Mouse (Mus musculus) lung, embryonic 15.5 days (tissue): Measurements from ENCODE around the gene Otol1. TPM values are rescaled to one million over a fixed set of nuclear protein-coding genes. Genes with fewer than 3 reads are reported as not detected.

Experiments used
- ATAC-seq: fragments of 200-750 bp; cut with Nextera tagmentation; 2 replicates; pipeline ENCODE4 v1.8.0; 2017; ENCODE audit warnings: moderate number of reproducible peaks, borderline replicate concordance; ENCODE audit not compliant: low FRiP score, low TSS enrichment; ENCODE audit errors: extremely low read depth
- H3K27ac ChIP-seq: fragments of 300-500 bp; sonication (generic); 2 replicates; pipeline ENCODE4 v1.5.1; 2015; ENCODE audit warnings: moderate library complexity, mild to moderate bottlenecking, inconsistent platforms
- H3K27me3 ChIP-seq: fragments of 300-500 bp; sonication (generic); 2 replicates; pipeline ENCODE4 v1.6.1; 2015; ENCODE audit warnings: inconsistent platforms
- H3K36me3 ChIP-seq: fragments of 300-500 bp; sonication (generic); 2 replicates; pipeline ENCODE4 v1.6.1; 2015; ENCODE audit warnings: inconsistent platforms
- H3K4me1 ChIP-seq: fragments of 300-500 bp; sonication (generic); 2 replicates; pipeline ENCODE4 v1.6.1; 2015; ENCODE audit warnings: inconsistent platforms
- H3K4me2 ChIP-seq: fragments of 300-500 bp; sonication (generic); 2 replicates; pipeline ENCODE4 v1.6.1; 2015; ENCODE audit warnings: inconsistent platforms, mild to moderate bottlenecking, moderate library complexity
- H3K4me3 ChIP-seq: fragments of 300-500 bp; sonication (generic); 2 replicates; pipeline ENCODE4 v1.5.1; 2015; ENCODE audit warnings: mild to moderate bottlenecking, inconsistent platforms
- H3K9ac ChIP-seq: fragments of 300-500 bp; sonication (generic); 2 replicates; pipeline ENCODE4 v1.6.1; 2015; ENCODE audit warnings: inconsistent platforms
- H3K9me3 ChIP-seq: fragments of 300-500 bp; sonication (generic); 2 replicates; pipeline ENCODE4 v1.6.1; 2016; ENCODE audit warnings: inconsistent platforms
- WGBS: fragments of 180-500 bp; shearing (Covaris S2); methylation state at CpG from one replicate; pipeline ENCODE4 v1.1.7; 2015; 5-methylcytosine and 5-hydroxymethylcytosine counted together
- polyA plus RNA-seq: library from polyadenylated mRNA; unstranded; fragments of >200 nt; fragmentation: Nextera tagmentation; extraction: Ambion mirVana; gene quantifications from 2 replicates; pipeline ENCODE4 v1.2.1, GENCODE M21; 2015

Otol1 gene
- not detected in 2 replicates for polyA plus RNA-seq

DNA sequence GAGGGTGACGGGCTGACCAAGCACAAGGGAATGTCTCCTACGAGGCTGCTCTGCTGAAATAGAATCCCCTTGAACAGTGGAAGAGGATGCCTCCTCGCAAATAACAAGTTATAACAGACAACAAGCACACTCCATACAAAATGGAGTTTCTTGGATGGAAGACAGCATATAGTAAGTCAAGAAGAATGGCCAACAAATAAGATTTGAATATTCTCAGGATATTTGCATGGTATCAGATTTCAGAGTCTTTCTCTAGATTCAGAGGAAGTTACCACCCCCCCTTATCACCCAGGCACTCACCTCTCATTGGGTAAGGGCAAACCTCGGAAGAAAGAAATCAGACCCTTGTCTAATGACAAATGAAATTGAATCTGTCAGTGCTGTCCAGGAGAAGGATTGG is at the start of gene Otol1:
Gene Otol1, plus strand, starts transcription at position 301 of the 400 bp plus-strand sequence.
- no peak within 1 kb of the TSS for H3K4me2 ChIP-seq
- no peak within 1 kb of the TSS for H3K4me3 ChIP-seq
- 66% methylated on average over 4 of the region's 4 CpGs for WGBS
- ATAC-seq: no peak
- no peaks in the 10 kb centered on the region for H3K36me3 ChIP-seq
- H3K9ac ChIP-seq: no peak within 1 kb of the TSS
- no peaks in the 10 kb centered on the region for H3K27me3 ChIP-seq
- no peaks in the 10 kb centered on the region for H3K4me1 ChIP-seq
- no peaks in the 10 kb centered on the region for H3K9me3 ChIP-seq
- no peak within 1 kb of the TSS for H3K27ac ChIP-seq

DNA sequence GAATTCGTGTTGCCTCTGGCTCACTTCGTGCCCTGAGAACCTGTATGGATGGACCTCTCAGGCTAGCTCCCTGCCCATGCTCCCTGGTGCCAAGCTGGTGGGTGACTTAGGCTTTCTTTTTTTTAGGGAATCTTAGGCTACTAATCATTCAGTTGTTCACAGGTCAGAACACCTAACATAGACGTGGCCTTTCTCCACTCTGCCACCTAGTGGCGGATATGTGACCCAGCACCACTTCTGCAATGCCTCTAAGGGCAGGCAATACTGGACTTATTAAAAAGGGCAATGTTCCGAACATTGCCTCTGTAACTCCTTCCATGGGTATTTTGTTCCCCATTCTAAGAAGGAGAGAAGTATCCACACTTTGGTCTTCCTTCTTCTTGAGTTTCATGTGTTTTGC is 45.2 kb upstream of the Otol1 start:
- 62% methylated on average over 5 of the region's 5 CpGs for WGBS
- Histone ChIP-seq H3K4me2 (no peak overlapping the region), H3K4me1 (no peaks in the 10 kb centered on the region), H3K27ac (no peak overlapping the region), H3K9me3 (no peaks in the 10 kb centered on the region), H3K4me3 (no peak overlapping the region), H3K27me3 (no peaks in the 10 kb centered on the region), H3K9ac (no peak overlapping the region), H3K36me3 (no peaks in the 10 kb centered on the region)
- ATAC-seq: no peak

DNA sequence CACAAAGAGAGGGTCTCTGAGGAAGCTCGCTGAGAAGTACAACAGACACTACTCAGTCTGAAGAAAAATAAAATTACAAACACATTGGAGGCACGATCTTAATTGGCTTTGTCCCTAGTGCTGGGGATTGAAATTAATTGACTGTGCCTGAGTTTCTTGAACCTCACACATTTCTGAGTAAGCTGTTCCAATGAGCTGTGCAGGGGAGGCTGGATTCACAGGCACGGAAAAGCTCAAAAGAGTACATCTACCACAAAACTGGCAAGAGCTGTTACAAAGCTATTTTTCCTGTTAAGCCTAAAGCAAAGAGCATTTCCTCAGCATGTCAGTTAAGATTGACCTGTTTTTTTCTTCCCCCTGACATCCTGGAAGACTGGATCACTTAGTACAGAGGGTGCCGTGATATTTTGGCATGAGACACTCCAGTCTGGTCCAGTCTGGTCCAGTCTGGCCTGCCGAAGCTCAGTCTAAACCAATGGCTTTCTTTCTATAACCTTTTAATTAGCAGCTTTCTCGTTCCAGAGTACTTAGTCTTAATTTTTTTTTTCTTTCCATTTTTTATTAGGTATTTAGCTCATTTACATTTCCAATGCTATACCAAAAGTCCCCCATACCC is 35.8 kb upstream of the Otol1 start:
- Histone ChIP-seq H3K4me1 (no peaks in the 10 kb centered on the region), H3K27me3 (no peaks in the 10 kb centered on the region), H3K4me2 (no peak overlapping the region), H3K9me3 (no peaks in the 10 kb centered on the region), H3K9ac (no peak overlapping the region), H3K27ac (no peak overlapping the region), H3K36me3 (no peaks in the 10 kb centered on the region), H3K4me3 (no peak overlapping the region)
- no peak for ATAC-seq
- 64% methylated on average over 6 of the region's 6 CpGs for WGBS

DNA sequence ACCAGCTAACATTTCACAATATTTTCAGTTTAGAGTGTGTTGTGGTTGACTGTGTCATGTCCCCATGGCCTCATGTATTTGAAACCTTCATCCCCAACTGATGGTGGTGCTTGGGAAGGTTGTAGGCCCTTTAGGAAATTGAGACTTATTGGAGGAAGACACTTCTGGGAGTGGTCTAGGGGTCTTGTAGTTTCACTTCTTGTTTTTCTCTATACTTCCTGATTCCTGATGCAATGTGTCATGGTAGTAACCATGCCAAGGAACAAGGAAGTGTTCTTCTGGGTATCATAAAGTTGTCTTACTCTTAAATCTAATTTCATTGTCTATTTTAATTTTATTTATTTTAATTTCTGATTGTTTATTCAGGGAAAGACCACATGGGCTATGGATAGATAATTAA is 29.3 kb upstream of the Otol1 start:
- Histone ChIP-seq H3K9ac (no peak overlapping the region), H3K27me3 (no peaks in the 10 kb centered on the region), H3K36me3 (no peaks in the 10 kb centered on the region), H3K4me1 (no peaks in the 10 kb centered on the region), H3K27ac (no peak overlapping the region), H3K4me3 (no peak overlapping the region), H3K9me3 (no peaks in the 10 kb centered on the region; the same call in 1 of the 2 replicates), H3K4me2 (no peak overlapping the region)
- ATAC-seq: no peak

DNA sequence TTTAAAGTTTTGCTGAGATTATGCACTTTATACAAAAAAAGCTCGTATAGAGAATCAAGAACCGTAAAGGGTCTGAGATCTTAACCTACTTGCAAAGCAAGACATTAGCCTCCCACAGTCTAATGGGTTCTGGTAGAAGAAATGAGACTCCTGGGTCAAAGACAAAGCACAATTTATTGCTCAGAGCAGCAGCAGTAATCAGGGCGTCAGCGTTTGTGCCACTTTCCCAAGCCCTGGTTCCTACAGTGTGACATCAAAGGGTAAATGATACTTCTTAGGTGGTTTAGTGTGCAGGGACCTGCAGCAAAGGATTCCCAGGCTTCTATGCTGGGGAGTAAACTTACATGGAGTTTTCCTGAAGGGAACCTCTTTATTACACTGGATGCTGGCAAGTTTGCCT is 13.6 kb upstream of the Otol1 start:
- Histone ChIP-seq H3K27ac (no peak overlapping the region), H3K4me3 (no peak overlapping the region), H3K4me1 (no peaks in the 10 kb centered on the region), H3K9me3 (no peaks in the 10 kb centered on the region), H3K36me3 (no peaks in the 10 kb centered on the region), H3K27me3 (no peaks in the 10 kb centered on the region), H3K4me2 (no peak overlapping the region), H3K9ac (no peak overlapping the region)
- WGBS: 65% methylated on average over 4 of the region's 4 CpGs
- ATAC-seq: no peak

DNA sequence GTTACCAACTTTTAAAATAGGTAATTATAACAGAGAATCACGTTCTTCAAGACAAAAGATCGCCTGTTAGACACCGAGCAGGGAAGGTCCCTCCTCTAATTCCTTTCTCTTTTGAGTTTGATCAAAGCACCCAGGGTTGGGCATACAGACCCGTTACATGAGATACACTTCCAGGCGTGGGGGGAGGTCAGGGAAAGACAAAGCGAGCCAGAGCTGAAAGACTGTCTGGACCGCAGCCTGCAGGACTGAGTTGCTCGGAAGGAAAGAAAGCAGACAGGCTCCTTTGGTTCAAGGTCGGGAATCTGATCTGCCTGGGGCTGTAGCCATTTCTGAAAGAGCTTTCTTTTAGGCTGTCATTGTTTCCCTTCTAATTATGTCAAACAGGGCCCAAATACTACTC is 5.9 kb upstream of the Otol1 start:
- no peak for ATAC-seq
- 60% methylated on average over 9 of the region's 9 CpGs for WGBS
- H3K27ac ChIP-seq: no peak overlapping the region
- no peaks in the 10 kb centered on the region for H3K4me1 ChIP-seq
- no peaks in the 10 kb centered on the region for H3K9me3 ChIP-seq
- no peak overlapping the region for H3K4me3 ChIP-seq
- no peak overlapping the region for H3K9ac ChIP-seq
- H3K27me3 ChIP-seq: no peaks in the 10 kb centered on the region
- H3K36me3 ChIP-seq: no peaks in the 10 kb centered on the region
- H3K4me2 ChIP-seq: no peak overlapping the region

DNA sequence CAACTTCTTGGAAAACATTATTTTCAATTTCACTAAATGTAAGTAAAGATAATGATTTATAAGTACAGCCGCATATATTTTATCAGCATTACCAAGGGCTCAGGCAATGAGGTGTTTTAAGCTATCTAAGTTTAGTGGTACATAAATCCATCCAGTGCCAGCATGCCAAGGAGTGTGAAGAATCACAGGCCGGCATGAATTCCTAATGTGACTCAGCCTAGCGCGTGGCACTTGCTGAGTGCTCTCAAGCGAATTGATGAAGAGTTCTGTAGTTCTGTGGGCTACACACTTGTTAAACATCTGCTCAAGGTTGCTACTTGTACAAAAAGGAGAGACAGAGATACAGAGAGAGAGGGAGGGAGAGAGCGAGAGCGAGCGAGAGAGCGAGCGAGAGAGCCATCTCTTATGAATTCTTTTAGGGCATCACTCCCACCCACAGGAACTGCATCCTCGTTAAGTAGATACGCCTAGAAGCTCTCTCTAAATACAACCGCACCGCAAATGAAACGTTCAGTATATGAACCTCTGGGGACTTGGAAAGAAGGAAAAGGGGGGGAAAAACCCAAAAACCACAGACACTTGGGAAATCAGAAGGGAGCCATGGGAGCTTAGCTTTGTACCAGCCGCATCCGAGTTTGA is 4.2 kb upstream of the Otol1 start:
- Histone ChIP-seq H3K9ac (no peak overlapping the region), H3K9me3 (no peaks in the 10 kb centered on the region), H3K27ac (no peak overlapping the region), H3K36me3 (no peaks in the 10 kb centered on the region), H3K4me3 (no peak overlapping the region), H3K4me1 (no peaks in the 10 kb centered on the region), H3K27me3 (no peaks in the 10 kb centered on the region), H3K4me2 (no peak overlapping the region)
- WGBS: 73% methylated on average over 17 of the region's 17 CpGs
- no peak for ATAC-seq

DNA sequence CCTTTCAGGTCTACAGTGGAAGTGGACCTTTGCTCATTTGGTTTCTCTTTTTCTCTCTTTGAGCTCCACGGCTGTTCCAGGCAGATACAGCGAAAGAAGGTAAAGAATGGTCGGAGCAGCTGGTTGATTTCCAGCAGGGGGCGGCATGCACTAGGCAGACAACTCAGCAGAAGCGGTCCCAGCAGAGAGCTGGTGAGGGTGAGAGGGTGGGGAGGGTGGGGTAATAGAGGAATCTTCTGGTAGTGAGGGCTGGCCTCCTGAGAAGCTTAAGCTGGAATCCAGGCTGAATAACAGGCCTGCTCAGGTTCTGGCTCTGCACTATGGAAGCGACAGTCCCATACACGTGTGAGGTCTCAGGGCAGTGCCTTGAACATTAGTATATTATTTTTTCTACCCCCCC is 3.5 kb upstream of the Otol1 start:
- Histone ChIP-seq H3K36me3 (no peaks in the 10 kb centered on the region), H3K9me3 (no peaks in the 10 kb centered on the region), H3K4me1 (no peaks in the 10 kb centered on the region), H3K9ac (no peak overlapping the region), H3K27ac (no peak overlapping the region), H3K4me2 (no peak overlapping the region), H3K4me3 (no peak overlapping the region), H3K27me3 (no peaks in the 10 kb centered on the region)
- 42% methylated on average over 7 of the region's 7 CpGs for WGBS
- ATAC-seq: no peak

DNA sequence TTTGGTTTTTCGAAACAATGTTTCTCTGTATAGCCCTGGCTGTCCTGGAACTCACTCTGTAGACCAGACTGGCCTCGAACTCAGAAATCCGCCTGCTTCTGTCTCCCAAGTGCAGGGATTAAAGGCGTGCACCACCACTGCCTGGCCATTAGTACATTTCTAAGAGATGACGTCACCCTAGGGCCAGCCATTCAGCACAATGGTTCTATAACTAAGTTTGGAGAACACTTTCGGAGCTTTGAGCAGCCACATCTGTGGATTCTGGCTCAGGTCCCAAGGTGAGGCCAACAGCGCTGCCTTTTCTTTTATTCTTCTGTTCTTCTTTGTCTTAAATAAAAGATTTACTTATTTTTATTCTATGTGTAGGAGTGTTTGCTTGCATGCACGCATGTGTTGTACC is 3.0 kb upstream of the Otol1 start:
- no peak overlapping the region for H3K4me3 ChIP-seq
- H3K4me2 ChIP-seq: no peak overlapping the region
- 64% methylated on average over 8 of the region's 8 CpGs for WGBS
- no peaks in the 10 kb centered on the region for H3K36me3 ChIP-seq
- H3K9ac ChIP-seq: no peak overlapping the region
- ATAC-seq: no peak
- H3K27me3 ChIP-seq: no peaks in the 10 kb centered on the region
- H3K27ac ChIP-seq: no peak overlapping the region
- H3K9me3 ChIP-seq: no peaks in the 10 kb centered on the region
- H3K4me1 ChIP-seq: no peaks in the 10 kb centered on the region

DNA sequence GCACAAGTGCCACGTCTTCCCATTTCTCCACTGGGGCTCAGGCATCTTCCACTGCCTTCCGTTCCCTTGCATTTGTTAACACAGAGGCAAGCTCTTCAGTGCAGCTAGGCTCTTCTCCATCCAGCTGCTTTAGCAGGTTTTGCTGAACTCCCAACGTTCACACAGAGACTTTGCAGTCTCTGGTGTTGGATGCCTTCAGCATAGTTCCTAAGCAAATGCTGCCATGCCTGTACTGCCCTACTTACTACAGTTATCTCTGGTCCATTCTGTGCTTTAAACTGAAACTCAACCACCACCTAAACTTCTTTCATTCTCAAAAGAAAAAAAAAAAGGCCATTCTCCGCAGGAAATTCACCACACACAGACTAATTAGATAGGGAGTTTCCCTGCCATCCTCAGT is 5.2 kb downstream of the Otol1 start:
- Histone ChIP-seq H3K4me2 (no peak overlapping the region), H3K9ac (no peak overlapping the region), H3K27ac (no peak overlapping the region), H3K36me3 (no peaks in the 10 kb centered on the region), H3K4me3 (no peak overlapping the region), H3K9me3 (no peaks in the 10 kb centered on the region), H3K27me3 (no peaks in the 10 kb centered on the region), H3K4me1 (no peaks in the 10 kb centered on the region)
- ATAC-seq: no peak
- 58% methylated on average over 4 of the region's 4 CpGs for WGBS

DNA sequence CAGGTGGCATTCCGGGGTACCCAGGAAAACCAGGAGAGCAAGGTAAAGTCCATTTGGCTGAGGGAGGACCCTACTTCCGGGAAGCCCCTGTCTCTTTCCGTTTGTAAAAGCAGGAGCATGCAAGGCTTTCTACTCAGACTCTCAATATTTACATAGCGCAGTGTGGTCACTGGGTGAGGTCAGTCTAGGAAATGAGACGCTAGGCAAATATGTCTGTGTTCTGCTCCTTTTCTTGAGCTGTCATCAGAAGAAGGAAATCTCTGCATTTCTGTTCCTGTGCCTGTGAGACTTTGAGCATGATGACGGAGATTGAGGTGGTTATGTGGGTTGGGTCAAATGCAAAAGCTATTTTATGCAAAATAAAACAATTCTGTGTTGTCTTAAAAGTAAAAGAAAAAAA is 19.2 kb downstream of the Otol1 start:
- no peaks in the 10 kb centered on the region for H3K27me3 ChIP-seq
- 49% methylated on average over 6 of the region's 6 CpGs for WGBS
- no peak overlapping the region for H3K4me3 ChIP-seq
- no peaks in the 10 kb centered on the region for H3K4me1 ChIP-seq
- H3K4me2 ChIP-seq: no peak overlapping the region
- no peaks in the 10 kb centered on the region for H3K36me3 ChIP-seq
- ATAC-seq: no peak
- no peak overlapping the region for H3K27ac ChIP-seq
- no peak overlapping the region for H3K9ac ChIP-seq
- no peaks in the 10 kb centered on the region for H3K9me3 ChIP-seq

DNA sequence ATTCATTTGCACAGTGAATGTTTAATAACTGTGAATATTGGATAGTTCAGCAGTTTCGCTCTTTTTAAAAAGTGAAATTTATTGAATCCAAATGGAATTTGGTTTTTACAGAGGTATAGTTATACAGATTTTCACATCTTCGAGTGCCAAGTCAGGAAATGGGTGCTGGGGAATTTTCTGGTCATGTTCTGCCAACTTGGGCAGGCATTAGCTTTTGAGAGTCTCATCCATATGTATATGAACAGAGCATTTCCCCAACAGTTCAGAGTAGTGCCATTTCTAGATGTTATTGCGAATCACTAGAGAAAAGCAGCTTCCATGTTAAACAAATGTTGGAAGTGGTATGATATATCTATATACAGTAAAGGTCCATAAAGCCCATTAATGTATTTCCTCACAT is 21.8 kb downstream of the Otol1 start:
- Histone ChIP-seq H3K4me2 (no peak overlapping the region), H3K9ac (no peak overlapping the region), H3K4me1 (no peaks in the 10 kb centered on the region), H3K4me3 (no peak overlapping the region), H3K27ac (no peak overlapping the region), H3K36me3 (no peaks in the 10 kb centered on the region), H3K27me3 (no peaks in the 10 kb centered on the region), H3K9me3 (no peaks in the 10 kb centered on the region)
- WGBS: 81% methylated on average over 3 of the region's 3 CpGs
- ATAC-seq: no peak

DNA sequence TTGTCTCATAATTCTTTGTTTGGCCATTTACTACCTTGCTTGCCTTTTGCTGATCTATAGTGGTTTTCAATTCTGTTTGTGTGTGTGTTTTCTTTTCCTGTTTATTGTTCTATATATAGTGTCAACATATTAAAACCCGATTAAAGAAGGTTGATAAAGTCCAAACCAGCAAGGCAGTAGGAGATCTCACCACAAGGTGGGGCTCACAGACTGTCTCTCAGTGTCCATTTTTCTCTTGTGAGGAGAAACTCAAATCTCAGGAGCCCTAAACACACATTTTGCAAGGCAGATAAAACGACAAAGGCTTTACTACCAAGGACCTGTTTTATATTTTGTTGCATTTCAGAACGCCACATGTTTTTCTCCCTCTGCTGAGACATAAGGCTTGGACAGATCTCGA is 28.2 kb downstream of the Otol1 start:
- H3K9me3 ChIP-seq: no peaks in the 10 kb centered on the region
- 40% methylated on average over 4 of the region's 4 CpGs for WGBS
- ATAC-seq: no peak
- H3K4me2 ChIP-seq: no peak overlapping the region
- no peak overlapping the region for H3K4me3 ChIP-seq
- no peak overlapping the region for H3K27ac ChIP-seq
- no peaks in the 10 kb centered on the region for H3K27me3 ChIP-seq
- H3K36me3 ChIP-seq: no peaks in the 10 kb centered on the region
- H3K4me1 ChIP-seq: no peaks in the 10 kb centered on the region
- no peak overlapping the region for H3K9ac ChIP-seq
